Mouse (Mus musculus) liver, embryonic 16.5 days (tissue): ENCODE measurements around the gene Gm49673. TPM values are rescaled to one million over a fixed set of nuclear protein-coding genes. Genes with fewer than 3 reads are reported as not detected.
"Not testable (repeated sequence)": the region's sequence is repeated elsewhere in the genome, so short reads cannot be mapped to it uniquely, and the experiment has no call there.

Experiments
- ATAC-seq: fragments of 200-750 bp; cut with Nextera tagmentation; 2 replicates; pipeline ENCODE4 v1.8.0; 2017; ENCODE audit warnings: low read depth, mild to moderate bottlenecking, moderate number of reproducible peaks, moderate library complexity
- H3K27ac ChIP-seq: fragments of 300-500 bp; sonication (generic); 2 replicates; pipeline ENCODE4 v1.5.1; 2014; ENCODE audit warnings: mild to moderate bottlenecking, low read length
- H3K27me3 ChIP-seq: fragments of 300-500 bp; sonication (generic); 2 replicates; pipeline ENCODE4 v1.6.1; 2014; ENCODE audit warnings: low read depth, low read length, mixed read lengths; ENCODE audit not compliant: control insufficient read depth, insufficient read depth
- H3K36me3 ChIP-seq: fragments of 300-500 bp; sonication (generic); 2 replicates; pipeline ENCODE4 v1.6.1; 2014; ENCODE audit warnings: mild to moderate bottlenecking; ENCODE audit not compliant: control insufficient read depth, insufficient read depth
- H3K4me1 ChIP-seq: fragments of 300-500 bp; sonication (generic); 2 replicates; pipeline ENCODE4 v1.6.1; 2014; ENCODE audit warnings: low read depth, low read length, mixed read lengths; ENCODE audit not compliant: control insufficient read depth
- H3K4me2 ChIP-seq: fragments of 300-500 bp; sonication (generic); 2 replicates; pipeline ENCODE4 v1.6.1; 2014; ENCODE audit warnings: low read depth, low read length, mixed read lengths
- H3K4me3 ChIP-seq: fragments of 300-500 bp; sonication (generic); 2 replicates; pipeline ENCODE4 v1.5.1; 2014; ENCODE audit warnings: low read depth, mild to moderate bottlenecking, low read length
- H3K9ac ChIP-seq: fragments of 300-500 bp; sonication (generic); 2 replicates; pipeline ENCODE4 v1.6.1; 2014; ENCODE audit warnings: low read depth, low read length
- H3K9me3 ChIP-seq: fragments of 300-500 bp; sonication (generic); replicated peaks from 2 replicates; pipeline ENCODE4 v1.6.1; 2016; ENCODE audit warnings: low read length; ENCODE audit not compliant: control insufficient read depth
- WGBS: fragments of 180-500 bp; shearing (Covaris S2); extraction: QIAGEN DNeasy Blood & Tissue Kit; methylation state at CpG from one replicate; pipeline ENCODE4 v1.1.7; 2014; ENCODE audit not compliant: insufficient replicate concordance; 5-methylcytosine and 5-hydroxymethylcytosine counted together
- polyA plus RNA-seq: library from polyadenylated mRNA; unstranded; fragments of >200 nt; fragmentation: Nextera tagmentation; extraction: Ambion mirVana; gene quantifications from 2 replicates; pipeline ENCODE4 v1.2.1, GENCODE M21; 2015

The Gm49673 gene
- not detected in 2 replicates for polyA plus RNA-seq

DNA sequence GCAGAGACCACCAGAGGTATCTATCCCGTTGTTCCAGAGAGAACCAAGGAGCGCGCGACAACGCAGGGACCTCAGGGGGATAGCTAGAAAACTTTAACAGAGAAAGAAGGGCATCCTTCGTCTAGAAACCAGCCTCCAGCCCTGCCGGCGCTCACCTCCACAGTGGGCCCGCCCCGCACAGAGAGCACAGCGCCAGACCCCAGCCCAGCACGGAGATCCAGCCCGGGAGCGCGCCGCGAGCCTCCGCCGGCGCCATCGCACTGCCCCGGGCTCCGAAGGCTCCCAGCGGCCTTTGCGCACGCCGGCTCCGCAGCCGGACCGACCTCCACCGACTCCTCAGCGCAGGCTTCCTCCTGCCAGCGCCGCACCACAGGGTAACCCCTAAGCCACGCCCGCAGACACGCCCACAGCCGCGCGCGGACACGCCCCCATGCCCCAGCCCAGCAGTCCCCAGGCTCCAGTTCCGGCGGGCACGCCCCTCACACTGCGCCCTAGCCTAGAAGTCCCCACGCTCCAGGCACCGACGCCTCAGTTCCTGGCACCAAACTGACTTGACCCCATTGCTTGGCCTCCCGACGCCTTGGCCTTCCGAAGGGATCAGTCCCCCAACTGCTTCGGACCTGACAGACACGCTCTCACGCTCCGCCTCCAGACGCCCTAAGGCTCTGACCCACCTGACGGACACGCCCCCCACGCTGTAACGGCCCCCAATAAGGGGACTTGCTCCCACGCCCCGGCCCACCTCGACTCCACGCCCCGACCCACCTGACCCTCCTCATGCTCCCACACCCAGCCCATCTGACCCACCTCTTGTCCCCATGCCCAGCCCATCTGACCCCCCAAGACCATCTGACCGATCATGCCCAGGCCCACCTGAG, at the start of gene Gm49673, which contains the start of gene Rnaset2a:
Gm49673 (minus strand) TSS at position 350 of the 878 bp plus-strand sequence.
Rnaset2a (minus strand) TSS at position 659 of the 878 bp plus-strand sequence.
- not testable (repeated sequence) for H3K36me3 ChIP-seq, H3K27me3 ChIP-seq, H3K27ac ChIP-seq, H3K9me3 ChIP-seq, H3K4me1 ChIP-seq
- Histone ChIP-seq H3K4me3 (peak within 1 kb of the TSS; percentile 66), H3K9ac (peak within 1 kb of the TSS; percentile 63), H3K4me2 (peak within 1 kb of the TSS; percentile 68)
- 0% methylated on average over 51 of the region's 67 CpGs for WGBS
- ATAC-seq = peak; percentile 97

DNA sequence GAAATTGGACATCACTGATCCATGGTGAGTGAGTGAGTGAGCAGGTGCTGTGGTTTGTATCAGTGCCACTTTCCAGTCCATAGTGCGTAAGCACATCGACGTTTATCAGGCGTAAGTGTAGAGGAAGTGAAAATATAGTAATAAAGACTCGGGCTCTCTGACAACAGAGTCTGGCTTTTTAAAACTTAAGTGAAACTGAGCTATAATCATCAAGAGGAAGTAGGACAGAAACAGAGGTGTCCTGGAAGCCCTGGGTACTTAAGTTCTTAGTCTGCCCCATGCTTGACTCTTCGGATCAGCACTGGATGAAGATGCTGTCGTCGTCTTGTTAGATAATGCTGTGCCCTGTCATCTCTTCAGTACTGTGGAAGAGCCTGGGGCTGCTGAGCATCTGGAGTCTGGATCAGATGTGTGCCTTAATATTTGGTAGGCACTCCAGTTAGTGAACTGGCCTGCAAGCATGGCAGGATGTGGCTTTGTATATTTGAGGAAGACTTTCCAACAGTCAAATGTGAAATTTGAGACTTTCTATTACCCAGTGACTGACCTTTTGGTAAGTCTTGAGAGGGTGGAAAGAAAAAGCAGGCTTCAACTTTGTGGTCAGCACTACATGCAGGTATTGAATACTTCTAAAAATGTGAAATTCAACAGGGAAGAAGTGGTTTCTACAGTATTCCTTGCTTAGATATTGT, 48.2 kb upstream of the Gm49673 start:
- no peak for ATAC-seq
- H3K36me3 ChIP-seq = peaks cover 11% of the 10 kb centered on the region
- H3K4me1 ChIP-seq = no peaks in the 10 kb centered on the region

DNA sequence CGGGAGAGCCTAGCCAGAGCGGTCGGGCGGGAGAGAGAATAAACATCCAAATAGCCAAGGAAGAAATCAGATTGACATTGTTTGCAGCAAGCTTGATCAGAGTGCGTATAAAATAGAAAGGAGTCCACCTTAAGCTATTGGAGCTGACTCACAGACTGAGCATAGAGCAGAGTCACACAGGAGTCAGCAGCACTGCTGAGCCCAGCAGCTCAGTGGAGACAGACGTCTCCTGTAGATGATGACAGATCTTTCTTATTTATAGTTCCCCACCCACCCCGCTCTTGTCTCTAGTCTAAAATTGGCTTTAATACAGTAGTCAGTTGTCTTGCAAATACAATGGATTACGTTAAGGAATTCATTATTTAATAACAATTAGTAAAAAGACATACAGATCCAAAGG, 46.1 kb upstream of the Gm49673 start:
- 82% methylated on average over 8 of the region's 8 CpGs for WGBS
- H3K27ac ChIP-seq = no peak overlapping the region
- no peak overlapping the region for H3K4me3 ChIP-seq
- ATAC-seq = no peak
- H3K9ac ChIP-seq = no peak overlapping the region
- no peak overlapping the region for H3K4me2 ChIP-seq
- no peaks in the 10 kb centered on the region for H3K9me3 ChIP-seq
- peaks cover 11% of the 10 kb centered on the region for H3K36me3 ChIP-seq
- no peaks in the 10 kb centered on the region for H3K27me3 ChIP-seq
- no peaks in the 10 kb centered on the region for H3K4me1 ChIP-seq

More for the DNA sequence above, 48.2 kb upstream of the Gm49673 start:
- H3K9ac ChIP-seq = no peak overlapping the region
- no peaks in the 10 kb centered on the region for H3K27me3 ChIP-seq
- no peak overlapping the region for H3K4me2 ChIP-seq
- no peak overlapping the region for H3K27ac ChIP-seq
- WGBS = 61% methylated on average over 8 of the region's 8 CpGs
- H3K9me3 ChIP-seq = no peaks in the 10 kb centered on the region
- no peak overlapping the region for H3K4me3 ChIP-seq

DNA sequence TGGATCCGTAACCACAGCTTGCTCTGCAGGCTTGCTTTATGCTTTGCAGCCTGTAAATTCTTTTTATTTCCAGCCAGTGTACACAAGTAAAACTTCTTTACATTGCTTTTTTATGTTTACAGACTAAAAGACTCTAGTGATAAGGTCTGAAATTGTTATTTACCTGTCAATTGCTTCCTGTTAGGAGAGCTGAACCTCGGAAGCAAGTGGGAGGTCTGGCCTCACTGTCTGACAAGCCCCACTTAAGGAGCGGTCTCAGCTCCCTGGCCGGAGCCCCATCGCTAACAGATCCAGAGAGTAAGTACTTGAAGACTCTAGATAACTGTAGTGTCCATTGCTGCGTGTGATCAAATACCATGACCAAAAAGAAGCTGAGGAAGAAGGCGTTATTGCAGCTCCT, 36.6 kb upstream of the Gm49673 start:
- Histone ChIP-seq H3K4me3 (no peak overlapping the region), H3K27me3 (no peaks in the 10 kb centered on the region), H3K4me2 (no peak overlapping the region), H3K36me3 (peaks cover 32% of the 10 kb centered on the region), H3K4me1 (no peaks in the 10 kb centered on the region), H3K9me3 (no peaks in the 10 kb centered on the region), H3K27ac (no peak overlapping the region), H3K9ac (no peak overlapping the region)
- WGBS = 74% methylated on average over 7 of the region's 7 CpGs
- no peak for ATAC-seq

DNA sequence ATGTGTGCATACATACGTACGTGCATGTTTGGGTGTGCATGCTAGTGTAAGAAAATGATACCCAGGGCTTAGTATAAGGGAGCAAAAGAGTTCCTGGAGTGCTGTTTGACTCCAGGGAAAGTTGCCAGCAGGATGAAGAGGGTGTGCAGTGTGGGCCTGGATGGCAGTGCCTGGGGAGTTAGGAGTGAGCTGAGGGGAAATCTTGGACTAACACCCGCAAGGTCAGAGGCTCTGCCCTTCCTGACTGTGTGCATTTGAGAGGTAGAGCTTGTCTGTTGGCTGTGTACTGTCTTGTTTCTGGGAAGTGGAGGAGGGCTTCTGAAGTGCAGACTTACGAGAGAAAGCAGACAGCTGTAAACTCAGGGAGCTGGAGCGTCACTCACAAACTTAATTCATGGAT, 36.2 kb upstream of the Gm49673 start:
- Histone ChIP-seq H3K9ac (no peak overlapping the region), H3K4me2 (no peak overlapping the region), H3K9me3 (no peaks in the 10 kb centered on the region), H3K36me3 (peaks cover 32% of the 10 kb centered on the region), H3K4me3 (no peak overlapping the region), H3K27ac (no peak overlapping the region), H3K4me1 (no peaks in the 10 kb centered on the region), H3K27me3 (no peaks in the 10 kb centered on the region)
- ATAC-seq = no peak
- 79% methylated on average over 5 of the region's 5 CpGs for WGBS

DNA sequence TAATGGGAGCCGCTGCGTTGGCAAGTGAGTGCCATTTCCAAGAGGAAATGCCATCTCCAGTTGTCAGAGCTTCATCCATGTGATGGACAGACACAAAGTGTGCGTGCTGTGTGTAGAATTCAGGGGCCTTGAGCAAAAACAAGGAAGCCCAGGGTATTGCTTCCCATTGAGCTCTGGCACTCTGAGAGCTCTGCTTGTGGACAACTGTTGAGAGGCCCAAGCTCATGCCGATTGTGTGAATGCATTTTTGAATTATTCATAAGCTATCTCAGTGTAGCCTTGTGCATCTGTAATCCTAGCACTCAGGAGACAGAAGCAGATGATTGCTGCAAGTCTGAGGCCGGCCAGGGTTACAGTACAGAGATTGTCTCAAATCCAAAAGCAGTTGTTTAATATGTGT, 29.5 kb upstream of the Gm49673 start:
- no peaks in the 10 kb centered on the region for H3K27me3 ChIP-seq
- no peak for ATAC-seq
- H3K36me3 ChIP-seq = peaks cover 31% of the 10 kb centered on the region
- H3K27ac ChIP-seq = no peak overlapping the region
- no peak overlapping the region for H3K9ac ChIP-seq
- WGBS = 74% methylated on average over 5 of the region's 5 CpGs
- H3K4me1 ChIP-seq = no peaks in the 10 kb centered on the region
- H3K4me2 ChIP-seq = no peak overlapping the region
- no peak overlapping the region for H3K4me3 ChIP-seq
- no peaks in the 10 kb centered on the region for H3K9me3 ChIP-seq

DNA sequence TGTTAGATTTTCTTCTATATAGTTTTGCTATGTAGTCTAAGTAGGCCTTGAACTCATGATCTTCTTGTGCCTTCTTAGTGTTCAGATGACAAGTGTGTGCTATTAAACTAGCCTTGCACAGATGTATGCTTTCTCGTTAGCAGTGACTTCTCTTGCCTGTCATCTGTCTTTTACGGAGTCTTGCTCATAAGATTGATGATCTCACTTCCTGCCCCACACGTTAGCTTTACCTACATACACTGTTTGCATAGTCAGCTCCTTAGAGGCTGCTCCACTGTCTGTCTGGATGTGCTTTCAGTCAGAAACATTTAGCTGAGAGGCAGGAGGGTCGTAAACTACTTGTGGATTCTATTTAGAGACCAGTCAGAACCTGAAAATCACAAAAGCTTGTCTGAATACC, 23.5 kb upstream of the Gm49673 start:
- no peak for ATAC-seq

DNA sequence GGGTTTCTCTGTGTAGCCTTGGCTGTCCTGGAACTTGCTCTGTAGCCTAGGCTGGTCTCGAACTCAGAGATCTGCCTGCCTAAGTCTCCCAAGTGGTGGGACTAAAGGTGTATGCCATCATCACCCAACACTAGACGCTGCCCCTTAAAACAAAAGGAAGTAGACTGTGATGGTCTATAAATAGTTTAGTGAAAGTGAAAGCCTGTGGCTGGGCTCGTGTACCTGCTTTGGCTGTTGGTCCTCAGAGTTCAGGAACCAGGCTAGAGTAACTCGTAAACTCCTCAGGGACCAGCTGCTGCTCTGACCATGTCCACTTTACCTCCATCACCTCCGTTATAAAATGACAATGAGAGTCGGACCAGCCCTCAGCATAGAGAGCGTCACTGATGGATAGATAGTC, 22.7 kb upstream of the Gm49673 start:
- no peak overlapping the region for H3K9ac ChIP-seq
- H3K4me2 ChIP-seq = no peak overlapping the region
- H3K4me1 ChIP-seq = no peaks in the 10 kb centered on the region
- no peak for ATAC-seq
- H3K36me3 ChIP-seq = peaks cover 33% of the 10 kb centered on the region
- 64% methylated on average over 7 of the region's 7 CpGs for WGBS
- H3K4me3 ChIP-seq = no peak overlapping the region
- H3K27me3 ChIP-seq = no peaks in the 10 kb centered on the region
- H3K9me3 ChIP-seq = no peaks in the 10 kb centered on the region
- no peak overlapping the region for H3K27ac ChIP-seq

More for the DNA sequence above, 23.5 kb upstream of the Gm49673 start:
- 64% methylated on average over 4 of the region's 4 CpGs for WGBS
- Histone ChIP-seq H3K9ac (no peak overlapping the region), H3K4me1 (no peaks in the 10 kb centered on the region), H3K27ac (no peak overlapping the region), H3K4me3 (no peak overlapping the region), H3K27me3 (no peaks in the 10 kb centered on the region), H3K36me3 (peaks cover 38% of the 10 kb centered on the region), H3K4me2 (no peak overlapping the region), H3K9me3 (no peaks in the 10 kb centered on the region)

DNA sequence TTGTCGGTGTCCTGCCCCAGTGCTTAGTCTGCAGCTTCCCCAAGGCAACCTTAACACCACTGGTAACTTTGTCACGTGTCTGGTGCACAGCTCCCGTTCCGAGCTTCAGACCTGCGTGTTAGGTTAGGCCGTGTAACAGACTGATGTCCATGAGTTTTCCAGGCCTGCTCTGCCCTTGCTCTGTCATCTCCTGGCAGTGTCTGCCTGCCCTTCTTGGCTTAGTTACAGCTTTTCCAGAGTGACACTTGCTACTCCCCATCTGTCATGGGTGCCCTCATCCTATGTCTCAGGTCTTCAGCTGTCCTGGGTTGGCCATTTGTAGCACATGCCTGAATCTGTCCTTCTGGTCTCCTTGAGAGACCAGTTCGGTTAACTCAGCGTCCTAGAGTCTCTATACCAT, 19.8 kb upstream of the Gm49673 start:
- not testable (repeated sequence) for H3K9ac ChIP-seq

More for the DNA sequence above, 19.8 kb upstream of the Gm49673 start:
- not testable (repeated sequence) for H3K27ac ChIP-seq, ATAC-seq, H3K4me3 ChIP-seq, H3K27me3 ChIP-seq, H3K9me3 ChIP-seq, H3K4me1 ChIP-seq, H3K4me2 ChIP-seq
- WGBS = 83% methylated on average over 5 of the region's 8 CpGs
- peaks cover 20% of the 10 kb centered on the region for H3K36me3 ChIP-seq
